Mouse (Mus musculus): ENCODE measurements around the gene Pkig. TPM values are rescaled to one million over a fixed set of nuclear protein-coding genes. Genes with fewer than 3 reads are reported as not detected.

Gene Pkig
- polyA plus RNA-seq (2014; fragmentation: Nextera tagmentation; extraction: Ambion mirVana): 153 and 165 TPM in 2 replicates

DNA sequence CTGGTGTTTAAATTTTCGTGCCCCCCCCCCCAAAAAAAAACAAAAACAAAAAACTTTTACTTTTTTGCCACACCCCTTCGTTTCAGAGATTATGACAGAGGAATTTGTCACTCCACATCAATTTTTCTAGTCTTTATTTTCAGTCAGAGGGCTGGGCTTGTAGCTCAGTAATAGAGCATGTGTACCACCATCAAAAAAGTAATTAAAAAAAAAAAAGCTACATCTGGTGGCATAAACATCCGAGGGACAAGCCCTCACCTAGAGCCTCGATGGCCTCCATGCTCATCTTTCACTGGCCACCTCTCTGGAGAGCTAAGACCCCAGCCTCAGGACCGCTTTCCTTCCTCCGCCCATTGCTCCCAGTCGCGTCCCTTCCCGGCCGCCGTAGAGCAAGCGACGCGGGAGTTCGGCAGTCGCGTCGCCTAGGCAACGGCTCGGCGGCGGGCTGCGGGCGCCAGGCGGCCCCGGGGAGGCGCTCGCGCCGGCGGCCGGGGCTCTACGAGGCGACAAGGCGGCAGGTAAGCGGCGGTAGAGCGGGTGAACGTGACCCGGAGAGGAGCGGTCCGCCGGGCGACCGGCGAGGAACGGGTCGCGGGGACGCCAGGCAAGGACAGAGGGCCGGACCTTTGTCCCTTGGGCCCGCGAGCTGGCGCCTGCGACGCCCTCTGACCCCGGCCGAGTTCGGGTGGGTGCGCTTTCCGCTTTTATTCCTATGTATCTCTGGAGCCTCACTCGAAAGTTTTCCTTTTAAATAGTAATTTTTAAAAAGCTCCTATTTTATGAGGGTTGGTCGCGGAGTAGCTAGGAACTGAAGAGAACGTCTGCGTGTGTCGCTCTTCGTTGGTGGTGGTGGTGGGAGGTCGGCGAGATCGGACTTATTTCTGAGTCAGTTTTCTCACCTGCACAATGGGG, at the start of gene Pkig:
TSS of gene Pkig (plus strand) at position 412 of the 912 bp plus-strand sequence.
- Histone ChIP-seq H3K27ac (replicated peaks; ENCODE audit: low read depth, low read length) (peak within 1 kb of the TSS; percentile 79), H3K4me1 (ENCODE audit: control insufficient read depth, insufficient read depth, low read length) (peaks cover 7% of the 10 kb centered on the region), H3K27me3 (replicated peaks; ENCODE audit: control insufficient read depth, insufficient read depth, low read length) (no peaks in the 10 kb centered on the region), H3K4me2 (ENCODE audit: low read depth, low read length) (peak within 1 kb of the TSS; percentile 73), H3K9ac (ENCODE audit: low read depth, low read length) (peak within 1 kb of the TSS; percentile 88), H3K4me3 (ENCODE audit: low read depth, low read length) (peak within 1 kb of the TSS; percentile 81), H3K36me3 (ENCODE audit: control insufficient read depth, insufficient read depth, low read length) (no peaks in the 10 kb centered on the region), H3K9me3 (ENCODE audit: control insufficient read depth, low read length) (no peaks in the 10 kb centered on the region)
- peak; percentile 93 for DNase-seq (ENCODE audit: low spot score)
- peak; percentile 95 for ATAC-seq (ENCODE audit: low read depth)
- under 1% methylated on average over 47 of the region's 71 CpGs for WGBS

GRCm38 (mm10) chr2:163609281-163609975, 48.8 kb upstream of the Pkig start:
- peaks cover 55% of the 10 kb centered on the region for H3K36me3 ChIP-seq (ENCODE audit: control insufficient read depth, insufficient read depth, low read length)
- H3K4me3 ChIP-seq (ENCODE audit: low read depth, low read length): no peak overlapping the region
- H3K9me3 ChIP-seq (ENCODE audit: control insufficient read depth, low read length): no peaks in the 10 kb centered on the region
- ATAC-seq (ENCODE audit: low read depth): no peak
- H3K4me1 ChIP-seq (ENCODE audit: control insufficient read depth, insufficient read depth, low read length): no peaks in the 10 kb centered on the region
- no peak overlapping the region for H3K4me2 ChIP-seq (ENCODE audit: low read depth, low read length)
- 81% methylated on average over 12 of the region's 12 CpGs for WGBS
- no peak overlapping the region for H3K9ac ChIP-seq (ENCODE audit: low read depth, low read length)
- no peaks in the 10 kb centered on the region for H3K27me3 ChIP-seq (replicated peaks; ENCODE audit: control insufficient read depth, insufficient read depth, low read length)
- no peak overlapping the region for H3K27ac ChIP-seq (replicated peaks; ENCODE audit: low read depth, low read length)
- DNase-seq (ENCODE audit: low spot score): no peak

- DNase-seq (ENCODE audit: low spot score) (no peak), ATAC-seq (ENCODE audit: low read depth) (no peak)
- no peaks in the 10 kb centered on the region for H3K27me3 ChIP-seq (replicated peaks; ENCODE audit: control insufficient read depth, insufficient read depth, low read length)
- H3K9ac ChIP-seq (ENCODE audit: low read depth, low read length): no peak overlapping the region
- H3K4me1 ChIP-seq (ENCODE audit: control insufficient read depth, insufficient read depth, low read length): no peaks in the 10 kb centered on the region
- peaks cover 73% of the 10 kb centered on the region for H3K36me3 ChIP-seq (ENCODE audit: control insufficient read depth, insufficient read depth, low read length)
- no peak overlapping the region for H3K4me3 ChIP-seq (ENCODE audit: low read depth, low read length)
- no peaks in the 10 kb centered on the region for H3K9me3 ChIP-seq (ENCODE audit: control insufficient read depth, low read length)
- no peak overlapping the region for H3K4me2 ChIP-seq (ENCODE audit: low read depth, low read length)
- no peak overlapping the region for H3K27ac ChIP-seq (replicated peaks; ENCODE audit: low read depth, low read length)
- 72% methylated on average over 9 of the region's 9 CpGs for WGBS
Measured at GRCm38 (mm10) chr2:163611176-163611575, 47.0 kb upstream of the Pkig start.

DNA sequence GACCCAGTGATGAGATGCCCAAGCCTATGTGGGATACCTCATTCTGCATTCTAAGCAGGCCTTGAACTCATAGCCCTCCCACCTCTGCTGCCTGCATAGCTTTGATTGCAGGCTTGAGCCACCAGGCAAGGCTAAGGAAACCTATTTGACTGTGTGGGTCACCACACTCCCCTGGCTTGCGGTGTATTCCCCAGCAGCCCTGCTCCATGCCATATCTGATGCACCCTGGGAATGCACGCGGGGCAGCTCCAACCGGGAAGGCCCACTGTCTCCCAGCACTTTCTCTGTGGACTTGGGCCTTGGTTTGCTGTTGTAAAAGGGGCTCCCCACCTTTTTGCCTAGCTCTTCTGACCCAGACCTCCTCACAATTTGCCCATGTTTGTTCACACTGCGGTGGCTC, 45.0 kb upstream of the Pkig start:
- WGBS: 96% methylated on average over 5 of the region's 5 CpGs
- no peak overlapping the region for H3K27ac ChIP-seq (replicated peaks; ENCODE audit: low read depth, low read length)
- no peak for DNase-seq (ENCODE audit: low spot score)
- H3K4me3 ChIP-seq (ENCODE audit: low read depth, low read length): no peak overlapping the region
- no peaks in the 10 kb centered on the region for H3K9me3 ChIP-seq (ENCODE audit: control insufficient read depth, low read length)
- no peak overlapping the region for H3K9ac ChIP-seq (ENCODE audit: low read depth, low read length)
- no peak for ATAC-seq (ENCODE audit: low read depth)
- H3K36me3 ChIP-seq (ENCODE audit: control insufficient read depth, insufficient read depth, low read length): peaks cover 82% of the 10 kb centered on the region
- no peak overlapping the region for H3K4me2 ChIP-seq (ENCODE audit: low read depth, low read length)
- no peaks in the 10 kb centered on the region for H3K27me3 ChIP-seq (replicated peaks; ENCODE audit: control insufficient read depth, insufficient read depth, low read length)
- no peaks in the 10 kb centered on the region for H3K4me1 ChIP-seq (ENCODE audit: control insufficient read depth, insufficient read depth, low read length)

GRCm38 (mm10) chr2:163613990-163614389, 44.2 kb upstream of the Pkig start:
- Histone ChIP-seq H3K27ac (replicated peaks; ENCODE audit: low read depth, low read length) (no peak overlapping the region), H3K9ac (ENCODE audit: low read depth, low read length) (no peak overlapping the region), H3K4me1 (ENCODE audit: control insufficient read depth, insufficient read depth, low read length) (no peaks in the 10 kb centered on the region), H3K4me3 (ENCODE audit: low read depth, low read length) (no peak overlapping the region), H3K4me2 (ENCODE audit: low read depth, low read length) (no peak overlapping the region), H3K27me3 (replicated peaks; ENCODE audit: control insufficient read depth, insufficient read depth, low read length) (no peaks in the 10 kb centered on the region), H3K9me3 (ENCODE audit: control insufficient read depth, low read length) (no peaks in the 10 kb centered on the region), H3K36me3 (ENCODE audit: control insufficient read depth, insufficient read depth, low read length) (peaks cover 89% of the 10 kb centered on the region)
- ATAC-seq (ENCODE audit: low read depth): no peak
- DNase-seq (ENCODE audit: low spot score): no peak
- 92% methylated on average over 4 of the region's 4 CpGs for WGBS

DNA sequence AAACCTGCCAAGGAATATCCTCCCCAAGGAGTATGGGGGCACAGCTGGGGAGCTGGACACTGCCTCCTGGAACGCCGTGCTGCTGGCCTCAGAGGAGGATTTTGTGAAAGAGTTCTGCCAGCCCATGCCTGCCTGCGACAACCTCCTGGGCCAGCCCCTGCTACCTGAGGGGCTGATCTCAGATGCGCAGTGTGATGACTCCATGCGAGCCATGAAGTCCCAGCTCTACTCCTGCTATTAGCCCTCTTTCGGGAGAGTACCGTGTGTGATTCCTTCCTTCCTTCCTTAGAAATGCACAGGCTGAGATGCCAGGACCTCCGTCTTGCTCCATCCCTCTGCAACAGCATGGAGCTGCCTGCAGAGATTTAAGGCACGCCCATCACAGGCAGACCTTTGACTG, 42.8 kb upstream of the Pkig start:
- H3K36me3 ChIP-seq (ENCODE audit: control insufficient read depth, insufficient read depth, low read length): peaks cover 93% of the 10 kb centered on the region
- DNase-seq (ENCODE audit: low spot score): no peak

DNA sequence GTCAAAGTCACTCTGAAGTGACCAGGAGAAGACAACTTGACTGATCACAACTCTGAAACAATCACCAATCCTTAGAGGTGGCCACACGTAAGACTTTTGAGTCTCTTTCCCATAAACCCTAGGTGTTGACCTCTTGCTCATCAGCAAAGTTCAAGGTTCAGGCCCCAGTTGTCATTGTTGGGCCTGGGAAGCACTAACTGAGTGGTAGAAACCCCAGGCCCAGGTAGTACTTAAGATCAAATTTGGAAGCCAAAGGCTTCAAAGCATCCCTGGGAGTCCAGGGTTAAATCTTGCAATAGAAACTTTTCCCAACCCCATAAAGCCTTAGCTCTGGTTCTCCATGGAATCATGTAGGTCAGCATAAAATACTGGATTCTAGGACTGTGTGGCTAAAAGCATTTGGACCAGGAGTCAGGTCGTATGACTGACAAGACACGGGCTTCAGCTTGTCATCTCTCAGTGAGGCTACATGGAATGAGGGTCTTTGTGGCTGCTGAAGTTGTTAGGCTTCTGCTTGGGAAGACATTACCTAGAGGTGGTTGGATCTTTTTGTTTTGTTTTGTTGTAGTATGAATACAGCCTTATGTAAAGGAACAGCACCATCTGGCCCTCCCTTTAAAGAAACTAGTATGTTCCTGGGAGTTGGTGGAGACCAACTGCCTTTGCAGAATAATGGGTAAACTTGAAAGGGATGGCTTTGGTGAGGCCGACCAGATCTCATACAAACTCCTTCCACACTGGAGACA, 42.1 kb upstream of the Pkig start:
- no peak overlapping the region for H3K4me2 ChIP-seq (ENCODE audit: low read depth, low read length)
- no peak overlapping the region for H3K9ac ChIP-seq (ENCODE audit: low read depth, low read length)
- WGBS: 88% methylated on average over 4 of the region's 4 CpGs
- DNase-seq (ENCODE audit: low spot score): no peak
- no peak overlapping the region for H3K27ac ChIP-seq (replicated peaks; ENCODE audit: low read depth, low read length)
- no peaks in the 10 kb centered on the region for H3K9me3 ChIP-seq (ENCODE audit: control insufficient read depth, low read length)
- no peaks in the 10 kb centered on the region for H3K4me1 ChIP-seq (ENCODE audit: control insufficient read depth, insufficient read depth, low read length)
- no peaks in the 10 kb centered on the region for H3K27me3 ChIP-seq (replicated peaks; ENCODE audit: control insufficient read depth, insufficient read depth, low read length)
- no peak overlapping the region for H3K4me3 ChIP-seq (ENCODE audit: low read depth, low read length)
- peaks cover 97% of the 10 kb centered on the region for H3K36me3 ChIP-seq (ENCODE audit: control insufficient read depth, insufficient read depth, low read length)
- ATAC-seq (ENCODE audit: low read depth): no peak

More for the DNA sequence above, 42.8 kb upstream of the Pkig start:
- Histone ChIP-seq H3K4me1 (ENCODE audit: control insufficient read depth, insufficient read depth, low read length) (no peaks in the 10 kb centered on the region), H3K9me3 (ENCODE audit: control insufficient read depth, low read length) (no peaks in the 10 kb centered on the region), H3K27ac (replicated peaks; ENCODE audit: low read depth, low read length) (no peak overlapping the region), H3K9ac (ENCODE audit: low read depth, low read length) (no peak overlapping the region), H3K4me3 (ENCODE audit: low read depth, low read length) (no peak overlapping the region), H3K27me3 (replicated peaks; ENCODE audit: control insufficient read depth, insufficient read depth, low read length) (no peaks in the 10 kb centered on the region), H3K4me2 (ENCODE audit: low read depth, low read length) (no peak overlapping the region)
- WGBS: 95% methylated on average over 9 of the region's 9 CpGs
- ATAC-seq (ENCODE audit: low read depth): no peak

GRCm38 (mm10) chr2:163616652-163617227, 41.4 kb upstream of the Pkig start:
- Histone ChIP-seq H3K9ac (ENCODE audit: low read depth, low read length) (no peak overlapping the region), H3K27ac (replicated peaks; ENCODE audit: low read depth, low read length) (no peak overlapping the region), H3K27me3 (replicated peaks; ENCODE audit: control insufficient read depth, insufficient read depth, low read length) (no peaks in the 10 kb centered on the region), H3K4me3 (ENCODE audit: low read depth, low read length) (no peak overlapping the region), H3K36me3 (ENCODE audit: control insufficient read depth, insufficient read depth, low read length) (peaks cover 95% of the 10 kb centered on the region), H3K9me3 (ENCODE audit: control insufficient read depth, low read length) (no peaks in the 10 kb centered on the region), H3K4me2 (ENCODE audit: low read depth, low read length) (no peak overlapping the region), H3K4me1 (ENCODE audit: control insufficient read depth, insufficient read depth, low read length) (no peaks in the 10 kb centered on the region)
- ATAC-seq (ENCODE audit: low read depth) (no peak), DNase-seq (ENCODE audit: low spot score) (no peak)
- WGBS: 81% methylated on average over 3 of the region's 3 CpGs

Measured in embryonic facial prominence, embryonic 14.5 days (tissue).